Mouse (Mus musculus): ENCODE results near the gene Adprh. TPM values are rescaled to one million over a fixed set of nuclear protein-coding genes. Genes with fewer than 3 reads are reported as not detected.
"Not testable (repeated sequence)": the region's sequence is repeated elsewhere in the genome, so short reads cannot be mapped to it uniquely, and the experiment has no call there.

Adprh gene
- polyA plus RNA-seq, 1 experiment from 2014 or later, result 46.7 TPM

- no peaks in the 10 kb centered on the region for H3K27me3 ChIP-seq (ENCODE audit: control insufficient read depth, insufficient read depth, low read length)
- H3K36me3 ChIP-seq (ENCODE audit: control insufficient read depth, insufficient read depth, low read length), result no peaks in the 10 kb centered on the region
- peak overlapping the region; percentile 23 for H3K9ac ChIP-seq (ENCODE audit: low read length)
- H3K4me2 ChIP-seq (replicated peaks; ENCODE audit: low read depth), result peak overlapping the region; percentile 56
- DNase-seq (ENCODE audit: low spot score) (peak; percentile 43), ATAC-seq (ENCODE audit: low FRiP score, low TSS enrichment) (peak; percentile 54)
- H3K4me1 ChIP-seq (replicated peaks; ENCODE audit: control insufficient read depth, insufficient read depth), result no peaks in the 10 kb centered on the region
- 23% methylated on average over 32 of the region's 32 CpGs for WGBS
- H3K4me3 ChIP-seq (ENCODE audit: low read depth, low read length), result peak overlapping the region; percentile 25
- no peak overlapping the region for H3K27ac ChIP-seq (replicated peaks)
- no peaks in the 10 kb centered on the region for H3K9me3 ChIP-seq (ENCODE audit: control insufficient read depth, low read length)
- TF ChIP-seq EP300 (optimal IDR thresholded peaks at IDR 0.05), result no peak
- peak; percentile 72 for TF ChIP-seq CTCF (IDR thresholded peaks at IDR 0.05; ENCODE audit: low read depth)
These were observed 30.5 kb upstream of the Adprh start for GRCm38 (mm10) chr16:38482780-38483562.

GRCm38 (mm10) chr16:38481327-38481726 lies 28.8 kb upstream of the Adprh start:
- Histone ChIP-seq H3K4me3 (ENCODE audit: low read depth, low read length) (no peak overlapping the region), H3K27ac (replicated peaks) (no peak overlapping the region), H3K4me2 (replicated peaks; ENCODE audit: low read depth) (no peak overlapping the region), H3K27me3 (ENCODE audit: control insufficient read depth, insufficient read depth, low read length) (no peaks in the 10 kb centered on the region), H3K36me3 (ENCODE audit: control insufficient read depth, insufficient read depth, low read length) (no peaks in the 10 kb centered on the region), H3K9ac (ENCODE audit: low read length) (no peak overlapping the region), H3K9me3 (ENCODE audit: control insufficient read depth, low read length) (no peaks in the 10 kb centered on the region), H3K4me1 (replicated peaks; ENCODE audit: control insufficient read depth, insufficient read depth) (no peaks in the 10 kb centered on the region)
- no peak for ATAC-seq (ENCODE audit: low FRiP score, low TSS enrichment)
- 63% methylated on average over 4 of the region's 4 CpGs for WGBS
- TF ChIP-seq EP300 (optimal IDR thresholded peaks at IDR 0.05) (no peak), CTCF (IDR thresholded peaks at IDR 0.05; ENCODE audit: low read depth) (no peak)
- no peak for DNase-seq (ENCODE audit: low spot score)

- Histone ChIP-seq H3K4me1 (replicated peaks; ENCODE audit: control insufficient read depth, insufficient read depth) (no peaks in the 10 kb centered on the region), H3K4me2 (replicated peaks; ENCODE audit: low read depth) (no peak overlapping the region), H3K4me3 (ENCODE audit: low read depth, low read length) (no peak overlapping the region), H3K9me3 (ENCODE audit: control insufficient read depth, low read length) (no peaks in the 10 kb centered on the region), H3K36me3 (ENCODE audit: control insufficient read depth, insufficient read depth, low read length) (no peaks in the 10 kb centered on the region), H3K9ac (ENCODE audit: low read length) (no peak overlapping the region), H3K27me3 (ENCODE audit: control insufficient read depth, insufficient read depth, low read length) (no peaks in the 10 kb centered on the region), H3K27ac (replicated peaks) (no peak overlapping the region)
- ATAC-seq (ENCODE audit: low FRiP score, low TSS enrichment), result no peak
- TF ChIP-seq CTCF (IDR thresholded peaks at IDR 0.05; ENCODE audit: low read depth) (no peak), EP300 (optimal IDR thresholded peaks at IDR 0.05) (no peak)
- DNase-seq (ENCODE audit: low spot score), result no peak
- 88% methylated on average over 3 of the region's 3 CpGs for WGBS
These were observed 25.8 kb upstream of the Adprh start for GRCm38 (mm10) chr16:38478296-38478695.

DNA sequence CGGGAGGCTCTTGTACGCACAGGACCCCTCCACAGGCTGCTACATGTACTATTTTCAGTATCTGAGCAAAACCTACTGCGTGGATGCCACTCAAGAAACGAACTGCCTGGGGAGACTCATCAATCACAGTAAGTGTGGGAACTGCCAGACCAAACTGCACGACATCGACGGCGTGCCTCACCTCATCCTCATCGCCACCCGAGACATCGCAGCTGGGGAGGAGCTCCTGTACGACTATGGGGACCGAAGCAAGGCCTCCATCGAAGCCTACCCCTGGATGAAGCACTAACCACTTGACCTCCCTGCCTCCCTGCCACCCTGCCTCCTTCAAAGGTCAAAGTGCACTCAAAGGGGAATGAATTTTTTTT lies 24.7 kb upstream of the Adprh start:
- H3K9ac ChIP-seq (ENCODE audit: low read length), result not testable (repeated sequence)

GRCm38 (mm10) chr16:38476312-38477240 lies 24.1 kb upstream of the Adprh start:
- H3K4me1 ChIP-seq (replicated peaks; ENCODE audit: control insufficient read depth, insufficient read depth), result no peaks in the 10 kb centered on the region
- H3K27me3 ChIP-seq (ENCODE audit: control insufficient read depth, insufficient read depth, low read length), result no peaks in the 10 kb centered on the region
- H3K9ac ChIP-seq (ENCODE audit: low read length), result peak overlapping the region; percentile 43
- H3K27ac ChIP-seq (replicated peaks), result no peak overlapping the region
- TF ChIP-seq EP300 (optimal IDR thresholded peaks at IDR 0.05), result no peak
- no peak for TF ChIP-seq CTCF (IDR thresholded peaks at IDR 0.05; ENCODE audit: low read depth)
- DNase-seq (ENCODE audit: low spot score) (peak; percentile 28), ATAC-seq (ENCODE audit: low FRiP score, low TSS enrichment) (peak; percentile 61; the same call in 1 of the 2 replicates)
- H3K9me3 ChIP-seq (ENCODE audit: control insufficient read depth, low read length), result no peaks in the 10 kb centered on the region
- WGBS, result 7% methylated on average over 34 of the region's 34 CpGs
- H3K4me3 ChIP-seq (ENCODE audit: low read depth, low read length), result peak overlapping the region; percentile 37
- no peaks in the 10 kb centered on the region for H3K36me3 ChIP-seq (ENCODE audit: control insufficient read depth, insufficient read depth, low read length)
- peak overlapping the region; percentile 61 for H3K4me2 ChIP-seq (replicated peaks; ENCODE audit: low read depth)

More for the DNA sequence above, 24.7 kb upstream of the Adprh start:
- not testable (repeated sequence) for H3K36me3 ChIP-seq (ENCODE audit: control insufficient read depth, insufficient read depth, low read length); DNase-seq (ENCODE audit: low spot score); H3K27ac ChIP-seq (replicated peaks); H3K9me3 ChIP-seq (ENCODE audit: control insufficient read depth, low read length); ATAC-seq (ENCODE audit: low FRiP score, low TSS enrichment); H3K27me3 ChIP-seq (ENCODE audit: control insufficient read depth, insufficient read depth, low read length); H3K4me1 ChIP-seq (replicated peaks; ENCODE audit: control insufficient read depth, insufficient read depth)
- peak overlapping the region; percentile 61 for H3K4me2 ChIP-seq (replicated peaks; ENCODE audit: low read depth)
- WGBS, result 35% methylated on average over 14 of the region's 14 CpGs
- peak overlapping the region; percentile 37 for H3K4me3 ChIP-seq (ENCODE audit: low read depth, low read length)
